Mouse (Mus musculus) large intestine, adult 2 months (tissue): ENCODE data around the gene Selplg. TPM values are rescaled to one million over a fixed set of nuclear protein-coding genes. Genes with fewer than 3 reads are reported as not detected.

ENCODE experiments used
- DNase-seq: peaks from one replicate; pipeline ENCODE4 v3.0.0-alpha.2; 2012; ENCODE audit warnings: low read depth, low spot score
- WGBS: fragments of 180-500 bp; shearing (Covaris S2); methylation state at CpG from one replicate; pipeline ENCODE4 v1.1.7; 2018; 5-methylcytosine and 5-hydroxymethylcytosine counted together
- polyA plus RNA-seq: library from polyadenylated mRNA; depleted of rRNA; stranded (reverse); fragments of >200 nt; gene quantifications from 2 replicates; pipeline ENCODE4 v1.2.3, GENCODE M21; 2012

Selplg gene
- polyA plus RNA-seq, 1 experiment = 32.2 TPM

GRCm38 (mm10) chr5:113855696-113856095 is 23.3 kb upstream of the Selplg start:
- DNase-seq = no peak
- WGBS = 68% methylated on average over 3 of the region's 3 CpGs

- 91% methylated on average over 10 of the region's 10 CpGs for WGBS
- DNase-seq = no peak
Observed at GRCm38 (mm10) chr5:113855117-113855516, 22.7 kb upstream of the Selplg start.

- DNase-seq = no peak
- WGBS = 29% methylated on average over 14 of the region's 14 CpGs
Observed at GRCm38 (mm10) chr5:113854494-113854893, 22.1 kb upstream of the Selplg start.

GRCm38 (mm10) chr5:113853541-113853940 is 21.1 kb upstream of the Selplg start:
- DNase-seq = no peak
- WGBS = 88% methylated on average over 10 of the region's 10 CpGs

GRCm38 (mm10) chr5:113852463-113852862 is 20.0 kb upstream of the Selplg start:
- WGBS = 78% methylated on average over 7 of the region's 7 CpGs
- DNase-seq = no peak

- 84% methylated on average over 8 of the region's 8 CpGs for WGBS
- DNase-seq = no peak
Observed at GRCm38 (mm10) chr5:113850680-113851230, 18.3 kb upstream of the Selplg start.

- DNase-seq = no peak
- 87% methylated on average over 9 of the region's 9 CpGs for WGBS
Observed at GRCm38 (mm10) chr5:113847636-113848035, 15.2 kb upstream of the Selplg start.

GRCm38 (mm10) chr5:113846656-113847055 is 14.2 kb upstream of the Selplg start:
- 91% methylated on average over 8 of the region's 8 CpGs for WGBS
- DNase-seq = no peak

- WGBS = 84% methylated on average over 8 of the region's 8 CpGs
- no peak for DNase-seq
Observed at GRCm38 (mm10) chr5:113845627-113846026, 13.2 kb upstream of the Selplg start.

- 55% methylated on average over 7 of the region's 7 CpGs for WGBS
- no peak for DNase-seq
Observed at GRCm38 (mm10) chr5:113844721-113845120, 12.3 kb upstream of the Selplg start.

GRCm38 (mm10) chr5:113844106-113844505 is 11.7 kb upstream of the Selplg start:
- WGBS = 78% methylated on average over 15 of the region's 15 CpGs
- no peak for DNase-seq

GRCm38 (mm10) chr5:113842906-113843305 is 10.5 kb upstream of the Selplg start:
- DNase-seq = no peak
- WGBS = 86% methylated on average over 9 of the region's 9 CpGs

GRCm38 (mm10) chr5:113842244-113842643 is 9.8 kb upstream of the Selplg start:
- DNase-seq = no peak
- 85% methylated on average over 9 of the region's 9 CpGs for WGBS

GRCm38 (mm10) chr5:113841243-113842225 is 9.1 kb upstream of the Selplg start:
- no peak for DNase-seq
- WGBS = 65% methylated on average over 23 of the region's 23 CpGs

- WGBS = 84% methylated on average over 4 of the region's 4 CpGs
- no peak for DNase-seq
Observed at GRCm38 (mm10) chr5:113840443-113840842, 8.0 kb upstream of the Selplg start.

- WGBS = 74% methylated on average over 10 of the region's 10 CpGs
- DNase-seq = no peak
Observed at GRCm38 (mm10) chr5:113836961-113837360, 4.5 kb upstream of the Selplg start.

GRCm38 (mm10) chr5:113833316-113833947 is 988 bp upstream of the Selplg start:
- no peak for DNase-seq
- 48% methylated on average over 16 of the region's 16 CpGs for WGBS

- 71% methylated on average over 3 of the region's 3 CpGs for WGBS
- no peak for DNase-seq
Observed at GRCm38 (mm10) chr5:113831741-113832140, 703 bp downstream of the Selplg start.

- 81% methylated on average over 5 of the region's 5 CpGs for WGBS
- DNase-seq = no peak
Observed at GRCm38 (mm10) chr5:113830796-113831195, 1.6 kb downstream of the Selplg start.

GRCm38 (mm10) chr5:113830292-113830643 is 2.2 kb downstream of the Selplg start:
- no peak for DNase-seq
- WGBS = 42% methylated on average over 10 of the region's 10 CpGs
